Mouse (Mus musculus) adrenal gland, adult 18-20 months (tissue): ENCODE results near the gene Gm9. TPM values are rescaled to one million over a fixed set of nuclear protein-coding genes. Genes with fewer than 3 reads are reported as not detected.
"Not testable (repeated sequence)": the region's sequence is repeated elsewhere in the genome, so short reads cannot be mapped to it uniquely, and the experiment has no call there.

Experiments used
- DNase-seq, 2 experiments: peaks; one replicate each; pipeline ENCODE4 v3.0.0; 2021 to 2022; ENCODE audit warnings: low spot score in 2 of 2
- long read RNA-seq, 2 experiments: library from polyadenylated mRNA; stranded (forward); transcript quantifications; one replicate each; pipeline ENCODE4 v2.0.0; 2021
- total RNA-seq, 2 experiments: library from RNA; stranded (reverse); gene quantifications; 1 replicate in 1 of 2; 2 replicates in 1 of 2; pipeline ENCODE4 v1.2.3; 2021

Gm9 gene
- not detected for total RNA-seq
- long read RNA-seq, experiment 1: 0 reads
- long read RNA-seq, experiment 2: 0 reads

GRCm38 (mm10) chrX:37210941-37211340 is at the start of gene Gm9:
Gene Gm9, minus strand, starts transcription at chrX:37211041.
- DNase-seq: no peak

DNA sequence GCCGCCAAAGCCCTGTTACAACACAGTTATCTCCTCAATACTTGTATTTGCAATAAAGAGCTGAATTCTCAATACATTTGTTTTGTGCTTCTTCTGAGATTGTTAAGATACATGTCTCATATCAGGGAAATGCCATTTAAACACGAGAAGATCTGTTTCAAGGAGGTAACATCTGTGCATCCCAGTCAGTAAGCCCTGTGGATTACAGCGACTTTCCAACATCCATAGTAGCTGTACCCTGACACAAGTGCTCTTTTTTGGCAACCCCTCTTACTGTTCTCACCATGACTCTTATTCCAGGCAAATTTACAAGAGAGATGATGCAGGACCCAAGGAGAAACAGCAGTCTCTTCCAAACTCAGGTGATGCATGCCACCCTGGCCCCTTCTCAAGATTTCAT is 38.8 kb upstream of the Gm9 start, which contains the start of gene Rhox3a:
Gene Rhox3a, plus strand, starts transcription at position 301 of the 400 bp plus-strand sequence.
- DNase-seq: not testable (repeated sequence)

- DNase-seq: not testable (repeated sequence)
These were observed 33.8 kb upstream of the Gm9 start, which contains the start of gene Rhox2a for GRCm38 (mm10) chrX:37244676-37245075. Gene Rhox2a, plus strand, starts transcription at chrX:37244976.

GRCm38 (mm10) chrX:37222158-37222557 is 11.3 kb upstream of the Gm9 start, which contains the start of gene Rhox1:
Gene Rhox1, minus strand, starts transcription at chrX:37222258.
- not testable (repeated sequence) for DNase-seq

- no peak for DNase-seq
These were observed 12.2 kb downstream of the Gm9 start for GRCm38 (mm10) chrX:37198676-37199075.

- DNase-seq: peak in 1 of 2 experiments; percentile 8
These were observed 19.0 kb downstream of the Gm9 start for GRCm38 (mm10) chrX:37191744-37192379.

DNA sequence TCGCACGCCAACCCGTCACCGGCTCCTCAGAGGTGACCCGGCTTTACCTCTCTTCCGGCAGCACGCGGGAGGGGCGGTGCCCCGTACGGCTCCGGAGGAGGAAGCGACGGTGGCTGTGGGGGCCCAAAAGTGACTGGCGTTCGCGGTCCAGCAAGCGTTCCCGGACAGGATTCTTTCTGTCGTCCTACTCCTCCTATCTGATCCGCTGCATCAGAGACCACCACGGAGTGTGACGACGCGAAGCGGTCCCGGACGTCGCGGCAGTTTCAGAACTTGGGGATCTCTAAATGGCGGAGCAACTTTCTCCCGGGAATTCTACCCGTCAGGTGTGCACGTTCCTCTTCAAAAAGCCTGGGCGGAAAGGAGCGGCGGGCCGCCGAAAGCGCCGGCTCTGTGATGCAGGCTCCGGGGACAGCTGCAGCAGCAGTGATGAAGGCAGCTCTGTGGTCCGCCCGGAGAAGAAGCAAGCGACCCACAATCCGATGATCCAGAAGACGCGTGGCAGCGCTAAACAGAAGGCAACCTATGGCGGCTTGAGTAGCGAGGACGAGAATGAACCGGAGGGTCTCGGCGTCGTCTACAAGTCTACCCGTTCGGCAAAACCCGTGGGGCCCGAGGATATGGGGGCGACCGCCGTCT is 19.6 kb downstream of the Gm9 start, which contains the start of the genes Ndufa1 and Rnf113a1:
Gene Ndufa1, minus strand, starts transcription at position 59 of the 639 bp plus-strand sequence.
Gene Rnf113a1, plus strand, starts transcription at position 141 of the 639 bp plus-strand sequence.
- DNase-seq: peak; percentile 76 to 77

GRCm38 (mm10) chrX:37190755-37191104 is 20.1 kb downstream of the Gm9 start:
- DNase-seq: no peak

DNA sequence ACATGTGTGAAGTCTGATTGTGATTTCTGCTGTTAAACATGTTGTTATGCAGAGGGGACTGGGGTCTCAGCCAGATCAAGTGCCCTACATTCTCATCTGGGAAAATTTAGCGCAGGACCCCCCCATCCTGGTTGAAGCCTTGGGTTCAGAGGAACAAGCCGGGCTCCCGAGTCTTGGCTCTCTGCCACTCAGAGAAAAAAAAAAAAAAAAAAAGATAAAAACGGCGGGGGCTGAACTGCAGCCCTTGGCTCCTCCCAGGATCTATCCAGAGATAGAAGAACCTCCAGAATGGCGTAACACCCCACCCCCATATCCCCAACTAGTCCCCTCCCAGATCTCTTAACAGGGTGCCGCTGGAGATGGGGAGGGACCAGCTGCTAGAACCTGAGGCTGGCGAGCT is 26.4 kb downstream of the Gm9 start:
- DNase-seq: not testable (repeated sequence)

DNA sequence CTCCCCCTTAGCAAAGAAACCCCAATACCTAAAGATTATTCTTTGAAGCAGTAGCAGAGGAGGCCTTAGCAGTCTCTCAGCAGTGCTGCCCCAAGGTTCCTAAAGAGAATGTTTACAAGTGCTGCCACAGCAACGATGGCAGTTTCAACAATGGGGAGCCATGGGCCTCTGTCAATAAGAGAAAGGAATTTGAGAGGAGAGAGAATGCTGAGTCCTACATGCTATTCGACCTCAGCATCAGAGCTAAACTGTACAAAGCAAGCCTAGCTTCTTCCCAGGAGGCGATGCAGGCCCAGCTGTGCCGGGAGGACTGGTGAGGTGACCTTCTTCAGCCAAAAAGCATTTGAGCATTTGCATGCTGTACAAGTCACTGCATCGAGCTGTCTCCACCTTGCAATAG is 42.1 kb downstream of the Gm9 start, which contains the start of gene Akap14:
Gene Akap14, minus strand, starts transcription at position 101 of the 400 bp plus-strand sequence.
- no peak for DNase-seq

DNA sequence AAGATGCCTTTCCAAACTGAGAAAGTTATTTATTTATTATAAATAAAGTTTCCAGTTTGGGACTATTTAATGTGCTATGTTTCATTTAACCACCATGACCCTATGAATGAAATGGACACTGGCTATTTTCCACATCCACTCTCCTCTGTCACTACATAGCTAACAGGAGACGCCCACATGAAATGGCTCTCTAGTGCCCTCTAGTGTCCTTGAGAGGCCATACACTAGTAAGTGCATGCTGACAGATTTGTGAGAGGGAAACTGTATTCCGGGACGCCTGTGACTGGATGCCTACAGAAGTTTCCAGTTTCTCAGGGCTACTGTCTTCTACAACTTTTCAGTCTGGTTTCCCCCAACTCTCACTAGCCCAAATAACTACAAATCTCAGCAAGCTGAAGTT is 43.8 kb downstream of the Gm9 start:
- DNase-seq: peak in 1 of 2 experiments; percentile 26

DNA sequence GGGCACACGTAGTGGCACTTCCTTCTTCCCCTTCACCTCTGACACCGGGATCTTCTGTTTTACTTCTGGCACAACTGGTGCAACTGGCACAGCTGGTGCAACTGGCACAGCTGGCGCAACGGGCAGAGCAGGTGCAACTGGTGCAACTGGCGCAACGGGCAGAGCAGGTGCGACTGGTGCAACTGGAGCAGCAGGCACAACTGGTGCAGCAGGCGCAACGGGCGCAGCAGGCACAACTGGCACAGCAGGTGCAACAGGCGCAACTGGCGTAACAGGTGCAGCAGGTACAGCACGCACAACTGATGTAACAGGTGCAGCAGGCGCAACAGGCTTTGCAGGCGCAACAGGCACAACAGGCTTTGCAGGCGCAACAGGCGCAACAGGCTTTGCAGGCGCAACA is 47.7 kb downstream of the Gm9 start:
- DNase-seq: no peak

GRCm38 (mm10) chrX:37161169-37161568 is 49.7 kb downstream of the Gm9 start:
- DNase-seq: no peak

Other genes starting within 250 kb of the Gm9 start
- 10 to 100 TPM; 17.2 to 18.5 TPM for gene Sept6, start 219.2 kb downstream of the Gm9 start, total RNA-seq
- gene Sowahd, start 162.2 kb downstream of the Gm9 start, total RNA-seq: 1 to 10 TPM in 1 of 2 experiments, under 1 TPM in 1; 0.27 to 2.7 TPM
- gene Rpl39, start 125.6 kb downstream of the Gm9 start, total RNA-seq: 100 to 1,000 TPM; 573 to 575 TPM
- gene Upf3b, start 100.7 kb downstream of the Gm9 start, total RNA-seq: 10 to 100 TPM; 12.2 to 15.6 TPM
- gene Nkap, start 84.2 kb downstream of the Gm9 start, total RNA-seq: 10 to 100 TPM; 10.8 to 15.1 TPM
- not detected for gene Akap14, start 42.2 kb downstream of the Gm9 start, total RNA-seq
- 100 to 1,000 TPM; 442 to 644 TPM for gene Ndufa1, start 19.9 kb downstream of the Gm9 start, total RNA-seq
- 1 to 10 TPM; 3.0 to 3.5 TPM for gene Rnf113a1, start 19.8 kb downstream of the Gm9 start, total RNA-seq
- not detected for gene Rhox1, start 11.2 kb upstream of the Gm9 start, total RNA-seq
- gene Rhox2a, start 33.9 kb upstream of the Gm9 start, total RNA-seq: not detected
- gene Rhox3a, start 38.9 kb upstream of the Gm9 start, total RNA-seq: not detected
- gene Rhox4a, start 54.3 kb upstream of the Gm9 start, total RNA-seq: not detected
- gene Rhox3a2, start 169.0 kb upstream of the Gm9 start, total RNA-seq: not detected
- not detected for gene Rhox4a2, start 179.8 kb upstream of the Gm9 start, total RNA-seq
- not detected for gene Rhox2b, start 201.0 kb upstream of the Gm9 start, total RNA-seq
- gene Rhox4b, start 221.5 kb upstream of the Gm9 start, total RNA-seq: not detected
- not detected for gene Rhox2c, start 242.6 kb upstream of the Gm9 start, total RNA-seq
- gene Rhox3c, start 247.5 kb upstream of the Gm9 start, total RNA-seq: not detected